Mouse (Mus musculus): ENCODE data around the gene Ccp110. TPM values are rescaled to one million over a fixed set of nuclear protein-coding genes. Genes with fewer than 3 reads are reported as not detected.
A peak's percentile ranks its signal among the peaks of the same experiment; 100 is the strongest.

Ccp110 gene
- total and polyA plus RNA-seq, 3 experiments, result 10.4 to 12.3 TPM; not detected in 1

DNA sequence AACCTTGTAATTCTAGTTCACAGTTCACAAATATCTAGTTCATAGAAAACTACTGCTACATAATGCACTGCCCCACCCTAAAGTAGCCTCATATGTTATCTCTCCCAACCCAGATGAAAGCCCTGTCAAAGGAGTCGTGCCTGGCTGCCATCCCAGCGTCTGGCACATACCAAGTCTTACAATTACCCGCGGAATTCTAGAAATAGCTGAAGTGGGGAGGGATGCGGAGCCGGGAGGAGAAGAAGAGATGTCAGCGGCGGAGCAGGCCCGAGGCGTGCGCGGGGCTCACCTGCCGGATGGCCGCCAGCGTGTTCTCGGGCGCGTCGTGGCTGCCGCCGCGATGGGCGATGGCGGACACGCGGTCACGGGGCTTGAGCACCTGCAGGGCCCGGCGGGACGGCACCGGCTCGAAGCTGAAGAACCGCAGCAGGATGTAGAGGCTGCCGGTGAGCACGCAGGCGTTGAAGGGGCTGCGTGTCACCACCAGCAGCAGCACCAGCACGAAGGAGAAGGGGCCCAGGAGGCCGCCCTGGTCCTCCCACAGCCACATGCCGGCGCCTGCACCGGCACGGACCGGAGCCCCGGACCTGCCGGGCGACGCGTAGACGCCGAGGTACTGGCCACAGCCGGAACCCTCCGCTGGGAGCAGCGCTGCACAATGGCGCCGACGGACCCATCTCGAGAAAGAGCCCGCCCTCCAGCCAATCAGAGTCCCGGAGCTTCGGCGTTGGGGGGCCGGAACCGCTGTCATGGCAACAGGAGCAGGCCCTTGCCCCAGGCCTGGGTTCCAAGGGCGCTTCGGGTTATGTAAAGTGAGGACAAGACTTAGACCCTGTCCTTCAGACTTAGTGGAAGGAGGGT lies 7.0 kb upstream of the Ccp110 start, which contains the start of gene Gde1 (continued):
- TF ChIP-seq GABPA (IDR thresholded peaks at IDR 0.05; ENCODE audit: low read depth, low read length), result no peak
- TF ChIP-seq MYC (IDR thresholded peaks at IDR 0.05; ENCODE audit: low read depth, low read length), result no peak
- TF ChIP-seq ZKSCAN1 (IDR thresholded peaks at IDR 0.05; ENCODE audit: low read depth, low read length), result no peak
- no peak for TF ChIP-seq ZNF384 (IDR thresholded peaks at IDR 0.05; ENCODE audit: low read depth, low read length)

- peaks cover 4 to 22% of the 10 kb centered on the region in 2 experiments for H3K4me1 ChIP-seq (ENCODE audit: control insufficient read depth in 1 of 2, insufficient read depth in 2 of 2, low read length in 2 of 2)
- H3K36me3 ChIP-seq (ENCODE audit: control insufficient read depth in 1 of 2, insufficient read depth in 2 of 2, low read length in 2 of 2), result peaks cover 0 to 25% of the 10 kb centered on the region in 2 experiments; a peak in 2 of 4 replicates
- H3K4me3 ChIP-seq (ENCODE audit: control insufficient read depth in 1 of 2, insufficient read depth in 1 of 2, low read depth in 2 of 2, low read length in 2 of 2), result peak overlapping the region; percentile 15 to 74; a peak in 2 of 4 replicates
- peak overlapping the region; percentile 77 for H3K9ac ChIP-seq (ENCODE audit: control insufficient read depth, low read depth, low read length, poor library complexity, severe bottlenecking)
- H3K79me2 ChIP-seq (ENCODE audit: control insufficient read depth, insufficient read depth, low read length, poor library complexity), result peaks cover 4% of the 10 kb centered on the region
- DNase-seq (ENCODE audit: low read depth, low spot score), result no peak
- TF ChIP-seq TBP (IDR thresholded peaks at IDR 0.05; ENCODE audit: low read depth, low read length) (no peak), SIN3A (IDR thresholded peaks at IDR 0.05; ENCODE audit: low read length) (no peak), CTCF (IDR thresholded peaks at IDR 0.05 in 2 of 3, conservative IDR thresholded peaks at IDR 0.05 in 1 of 3; ENCODE audit: control insufficient read depth in 1 of 3, insufficient read depth in 1 of 3, low read depth in 2 of 3, low read length in 3 of 3, poor library complexity in 1 of 3, severe bottlenecking in 1 of 3) (no peak), KAT2A (conservative IDR thresholded peaks at IDR 0.05; ENCODE audit: low read depth, low read length) (no peak), USF1 (IDR thresholded peaks at IDR 0.05; ENCODE audit: low read depth, low read length) (no peak), MYB (IDR thresholded peaks at IDR 0.05; ENCODE audit: low read depth, low read length) (no peak), JUND (IDR thresholded peaks at IDR 0.05; ENCODE audit: low read depth, low read length) (no peak), MAX (IDR thresholded peaks at IDR 0.05; ENCODE audit: low read length) (no peak)
- H3K27me3 ChIP-seq (ENCODE audit: control insufficient read depth in 1 of 2, insufficient read depth in 2 of 2, low read length in 2 of 2), result no peaks in the 10 kb centered on the region
- no peak overlapping the region for H3K27ac ChIP-seq (ENCODE audit: control insufficient read depth, low read depth, low read length)
- H3K9me3 ChIP-seq (replicated peaks; ENCODE audit: insufficient read depth, low read length), result no peaks in the 10 kb centered on the region
Observed at GRCm38 (mm10) chr7:118706051-118706450, 6.3 kb upstream of the Ccp110 start.

GRCm38 (mm10) chr7:118706488-118706887 lies 5.9 kb upstream of the Ccp110 start:
- H3K36me3 ChIP-seq (ENCODE audit: control insufficient read depth in 1 of 2, insufficient read depth in 2 of 2, low read length in 2 of 2), result peaks cover 0 to 25% of the 10 kb centered on the region in 2 experiments; a peak in 2 of 4 replicates
- no peaks in the 10 kb centered on the region for H3K27me3 ChIP-seq (ENCODE audit: control insufficient read depth in 1 of 2, insufficient read depth in 2 of 2, low read length in 2 of 2)
- no peak for DNase-seq (ENCODE audit: low read depth, low spot score)
- TF ChIP-seq GABPA (IDR thresholded peaks at IDR 0.05; ENCODE audit: low read depth, low read length) (no peak), POLR2AphosphoS5 (IDR thresholded peaks at IDR 0.05; ENCODE audit: borderline replicate concordance, low read depth, low read length) (no peak), TAL1 (IDR thresholded peaks at IDR 0.05; ENCODE audit: low read length) (no peak), SMC3 (IDR thresholded peaks at IDR 0.05; ENCODE audit: low read depth, low read length) (no peak), RAD21 (IDR thresholded peaks at IDR 0.05; ENCODE audit: low read depth, low read length) (no peak), SIN3A (IDR thresholded peaks at IDR 0.05; ENCODE audit: low read length) (no peak), MAFK (IDR thresholded peaks at IDR 0.05; ENCODE audit: borderline replicate concordance, low read depth, low read length) (no peak), BHLHE40 (IDR thresholded peaks at IDR 0.05; ENCODE audit: borderline replicate concordance, low read depth, low read length) (no peak), EP300 (IDR thresholded peaks at IDR 0.05; ENCODE audit: low read depth in 1 of 2, low read length in 2 of 2) (no peak), MXI1 (IDR thresholded peaks at IDR 0.05; ENCODE audit: low read depth, low read length) (no peak)
- H3K4me1 ChIP-seq (ENCODE audit: control insufficient read depth in 1 of 2, insufficient read depth in 2 of 2, low read length in 2 of 2), result peaks cover 4 to 22% of the 10 kb centered on the region in 2 experiments
- H3K9ac ChIP-seq (ENCODE audit: control insufficient read depth, low read depth, low read length, poor library complexity, severe bottlenecking), result no peak overlapping the region
- H3K79me2 ChIP-seq (ENCODE audit: control insufficient read depth, insufficient read depth, low read length, poor library complexity), result peaks cover 4% of the 10 kb centered on the region
- no peak overlapping the region for H3K27ac ChIP-seq (ENCODE audit: control insufficient read depth, low read depth, low read length)
- no peak overlapping the region for H3K4me3 ChIP-seq (ENCODE audit: control insufficient read depth in 1 of 2, insufficient read depth in 1 of 2, low read depth in 2 of 2, low read length in 2 of 2)
- no peaks in the 10 kb centered on the region for H3K9me3 ChIP-seq (replicated peaks; ENCODE audit: insufficient read depth, low read length)

Measured in MEL (cell line).